In the genomic region with DNA sequence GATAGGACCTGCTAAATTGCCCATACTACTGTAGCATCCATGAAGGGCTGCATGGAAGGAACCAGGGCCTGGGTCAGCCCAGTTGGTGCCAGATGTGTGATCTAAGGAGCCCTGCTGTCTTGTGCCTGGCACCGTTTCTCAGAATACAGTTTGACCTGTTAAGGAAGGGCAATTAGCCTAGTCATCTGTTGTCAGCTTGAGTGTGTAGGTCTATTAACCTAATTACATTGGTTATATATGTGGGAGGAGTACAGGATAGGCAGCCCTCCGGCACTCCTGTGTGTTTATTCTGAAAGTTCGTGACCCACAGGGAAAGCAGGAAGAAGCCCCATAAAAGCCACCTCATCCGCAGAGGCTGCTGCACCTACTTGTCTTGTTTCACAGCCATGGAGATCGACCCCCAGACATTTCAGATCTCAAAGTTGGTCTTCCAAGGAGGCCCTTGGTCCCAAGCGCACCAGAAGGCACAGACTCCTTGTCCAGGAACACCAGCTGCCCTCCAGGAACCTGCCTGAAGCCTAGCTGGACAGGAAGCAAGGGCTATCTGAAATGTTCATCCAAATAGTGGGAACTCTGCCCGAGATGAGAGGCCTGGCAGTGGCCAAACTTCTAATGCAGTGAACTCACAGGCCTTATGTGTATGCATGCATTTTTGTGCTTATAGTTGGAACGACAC, we compare ENCODE assay signal across 17 mouse cellular contexts. TPM values are rescaled to one million over a fixed set of nuclear protein-coding genes. Genes with fewer than 3 reads are reported as not detected.
DNase-seq lines count a peak whose midpoint lies in the region; ATAC-seq lines count a peak whose summit lies in the region.
"Had no signal": no experiment of that assay in that cellular context is flagged by ENCODE, and none has a peak within 500 bp of the region (broad histone marks: within the 10 kb centered on the region; RNA-seq: fewer than 3 reads in every experiment).

No protein-coding gene starts in this region.

- H3K27me3 ChIP-seq in kidney, embryonic 15.5 days = no peaks in the 10 kb centered on the region
- H3K27me3 ChIP-seq in kidney, embryonic 14.5 days (ENCODE audit: control insufficient read depth, insufficient read depth, low read length) = no peaks in the 10 kb centered on the region
- H3K27me3 ChIP-seq: megakaryocyte, embryonic 14.5 days had no signal

- ATAC-seq in kidney, embryonic 15.5 days (replicated peaks; ENCODE audit: low FRiP score) = no peak
- ATAC-seq in kidney, embryonic 14.5 days (ENCODE audit: low FRiP score, low TSS enrichment) = no peak
- ATAC-seq in activated CD4-positive, CD25-positive, alpha-beta regulatory T cell, adult 4 months = no peak
- ATAC-seq: forebrain, embryonic 14.5 days; hindbrain, embryonic 16.5 days had no signal

- no peaks in the 10 kb centered on the region; the same call in 1 of the 2 replicates for H3K9me3 ChIP-seq in kidney, embryonic 15.5 days (replicated peaks)
- H3K9me3 ChIP-seq in kidney, embryonic 14.5 days (ENCODE audit: control insufficient read depth, low read length) = no peaks in the 10 kb centered on the region

- H3K4me1 ChIP-seq in kidney, embryonic 15.5 days = peaks cover 49% of the 10 kb centered on the region
- H3K4me1 ChIP-seq in kidney, embryonic 14.5 days (ENCODE audit: control insufficient read depth, insufficient read depth, low read length) = peaks cover 35% of the 10 kb centered on the region

- peaks cover 70% of the 10 kb centered on the region for H3K36me3 ChIP-seq in kidney, embryonic 15.5 days
- peaks cover 32% of the 10 kb centered on the region for H3K36me3 ChIP-seq in kidney, embryonic 14.5 days (ENCODE audit: control insufficient read depth, insufficient read depth, low read length)

- WGBS in kidney, embryonic 15.5 days = 37% methylated on average over 8 of the region's 8 CpGs
- WGBS in kidney, embryonic 14.5 days = 37% methylated on average over 8 of the region's 8 CpGs
- WGBS in large intestine, adult 2 months = 25% methylated on average over 8 of the region's 8 CpGs

- no peak overlapping the region for H3K4me3 ChIP-seq in kidney, embryonic 15.5 days (replicated peaks)
- no peak overlapping the region for H3K4me3 ChIP-seq in kidney, embryonic 14.5 days (ENCODE audit: low read length)
- H3K4me3 ChIP-seq: erythroblast, embryonic 14.5 days; megakaryocyte, embryonic 14.5 days had no signal

- DNase-seq in cerebellum, postnatal 25 days = peak; percentile 50 to 51
- no peak for DNase-seq in cerebellum, postnatal 14 days
- DNase-seq in brain, adult 2 months (ENCODE audit: low read depth, low spot score) = peak; percentile 62
- DNase-seq in large intestine, adult 2 months (ENCODE audit: low read depth, low spot score) = peak; percentile 51
- DNase-seq in adrenal gland, postnatal 10 days = no peak
- DNase-seq: adrenal gland, postnatal 25 days; heart, postnatal 10 days; kidney, adult 9 months; right cerebral cortex, adult 18-20 months had no signal

- H3K27ac ChIP-seq in kidney, embryonic 15.5 days = peak overlapping the region; percentile 27; the same call in 1 of the 2 replicates
- no peak overlapping the region for H3K27ac ChIP-seq in kidney, embryonic 14.5 days (ENCODE audit: low read depth, low read length)

- no peak overlapping the region for H3K9ac ChIP-seq in kidney, embryonic 15.5 days
- H3K9ac ChIP-seq in kidney, embryonic 14.5 days (ENCODE audit: low read depth, low read length) = no peak overlapping the region

- no peak overlapping the region for H3K4me2 ChIP-seq in kidney, embryonic 15.5 days
- no peak overlapping the region for H3K4me2 ChIP-seq in kidney, embryonic 14.5 days (replicated peaks; ENCODE audit: low read depth, low read length)
- H3K4me2 ChIP-seq: liver, embryonic 11.5 days had no signal

RNA-seq across cellular contexts. Expression of a gene that starts 5.4 kb away (rescaled TPM):
- 23.1 and 24.8 TPM in 2 replicates for polyA plus RNA-seq in kidney, embryonic 15.5 days (2015; fragmentation: Nextera tagmentation; extraction: Ambion mirVana)
- polyA plus RNA-seq in kidney, embryonic 14.5 days (2014; fragmentation: Nextera tagmentation; extraction: Ambion mirVana) = 19.3 and 19.8 TPM in 2 replicates
- 23.4 and 33.5 TPM in 2 replicates for polyA plus RNA-seq in large intestine, adult 2 months (2012; rRNA removed)
- polyA plus RNA-seq in activated CD4-positive, CD25-positive, alpha-beta regulatory T cell, adult 4 months (2017; shearing (Covaris generic)) = 10 to 100 TPM; 25.1 to 28.8 TPM
- 10 to 100 TPM; 40.3 to 89.1 TPM for total RNA-seq in adrenal gland, postnatal 10 days (2021)

RNA-seq across cellular contexts. Expression of a gene that starts 6.0 kb away (rescaled TPM):
- polyA plus RNA-seq in kidney, embryonic 15.5 days (2015; fragmentation: Nextera tagmentation; extraction: Ambion mirVana) = 124 and 131 TPM in 2 replicates
- polyA plus RNA-seq in kidney, embryonic 14.5 days (2014; fragmentation: Nextera tagmentation; extraction: Ambion mirVana) = 141 and 150 TPM in 2 replicates
- polyA plus RNA-seq in large intestine, adult 2 months (2012; rRNA removed) = 113 TPM in 2 replicates
- polyA plus RNA-seq in activated CD4-positive, CD25-positive, alpha-beta regulatory T cell, adult 4 months (2017; shearing (Covaris generic)) = 10 to 100 TPM; 39.5 to 45.7 TPM
- total RNA-seq in adrenal gland, postnatal 10 days (2021) = 100 to 1,000 TPM; 137 to 143 TPM

Comparison
In these comparisons a context has a peak if more than half of its experiments do, and no peak if none do; other contexts are left out.
1. DNase-seq: peak in cerebellum, postnatal 25 days (2 of 2), brain, adult 2 months (single experiment) and large intestine, adult 2 months (single experiment); none in cerebellum, postnatal 14 days (0 of 2) and adrenal gland, postnatal 10 days (single experiment).